Mouse (Mus musculus) kidney, postnatal 14 days (tissue): ENCODE data around the gene Faap20.

Experiments
- DNase-seq: peaks from one replicate; pipeline ENCODE4 v3.0.0; 2022; ENCODE audit warnings: mixed read lengths

Faap20 gene

GRCm38 (mm10) chr4:155249257-155249647 is 350 bp upstream of the Faap20 start:
- DNase-seq, result peak; percentile 96

GRCm38 (mm10) chr4:155250361-155251117 is 937 bp downstream of the Faap20 start:
- DNase-seq, result peak; percentile 66

- DNase-seq, result no peak
Measured at GRCm38 (mm10) chr4:155251147-155251546, 1.5 kb downstream of the Faap20 start.

GRCm38 (mm10) chr4:155252253-155252652 is 2.7 kb downstream of the Faap20 start:
- no peak for DNase-seq

GRCm38 (mm10) chr4:155264521-155265321 is 15.1 kb downstream of the Faap20 start:
- DNase-seq, result no peak

- peak; percentile 34 for DNase-seq
Measured at GRCm38 (mm10) chr4:155267047-155267543, 17.5 kb downstream of the Faap20 start.

- DNase-seq, result peak; percentile 51
Measured at GRCm38 (mm10) chr4:155267639-155268175, 18.1 kb downstream of the Faap20 start.

- DNase-seq, result peak; percentile 75
Measured at GRCm38 (mm10) chr4:155268382-155268781, 18.8 kb downstream of the Faap20 start.

- no peak for DNase-seq
Measured at GRCm38 (mm10) chr4:155274451-155274850, 24.8 kb downstream of the Faap20 start.

GRCm38 (mm10) chr4:155274851-155275250 is 25.2 kb downstream of the Faap20 start:
- no peak for DNase-seq

- no peak for DNase-seq
Measured at GRCm38 (mm10) chr4:155277963-155278362, 28.4 kb downstream of the Faap20 start.

GRCm38 (mm10) chr4:155279054-155279453 is 29.5 kb downstream of the Faap20 start:
- no peak for DNase-seq

- DNase-seq, result peak; percentile 59
Measured at GRCm38 (mm10) chr4:155279926-155280767, 30.5 kb downstream of the Faap20 start.

GRCm38 (mm10) chr4:155280768-155281121 is 31.1 kb downstream of the Faap20 start:
- DNase-seq, result peak; percentile 16

GRCm38 (mm10) chr4:155281227-155281626 is 31.6 kb downstream of the Faap20 start:
- DNase-seq, result no peak

GRCm38 (mm10) chr4:155281652-155282051 is 32.0 kb downstream of the Faap20 start:
- no peak for DNase-seq

- no peak for DNase-seq
Measured at GRCm38 (mm10) chr4:155282231-155282630, 32.6 kb downstream of the Faap20 start.

GRCm38 (mm10) chr4:155283001-155283503 is 33.5 kb downstream of the Faap20 start:
- DNase-seq, result peak; percentile 59

GRCm38 (mm10) chr4:155283585-155283984 is 34.0 kb downstream of the Faap20 start:
- DNase-seq, result peak; percentile 15

- DNase-seq, result no peak
Measured at GRCm38 (mm10) chr4:155284521-155285379, 35.1 kb downstream of the Faap20 start.

- DNase-seq, result no peak
Measured at GRCm38 (mm10) chr4:155286090-155286489, 36.5 kb downstream of the Faap20 start.
